Mouse (Mus musculus): ENCODE results near the gene Sccpdh.

- TF ChIP-seq CTCF (conservative IDR thresholded peaks at IDR 0.05; ENCODE audit: insufficient read depth, insufficient read length, low read depth, low read length) (no peak), POLR2A (IDR thresholded peaks at IDR 0.05; ENCODE audit: low read depth, low read length) (no peak)
Observed at GRCm38 (mm10) chr1:179728661-179729060, 60.7 kb downstream of the Sccpdh start.
